Mouse (Mus musculus) midbrain, embryonic 13.5 days (tissue): ENCODE data around the gene Cog6. TPM values are rescaled to one million over a fixed set of nuclear protein-coding genes. Genes with fewer than 3 reads are reported as not detected.

ENCODE experiments used
- ATAC-seq: fragments of 200-750 bp; cut with Nextera tagmentation; 2 replicates; pipeline ENCODE4 v1.8.0; 2017; ENCODE audit warnings: mild to moderate bottlenecking, moderate TSS enrichment, moderate library complexity
- H3K27ac ChIP-seq: fragments of 300-500 bp; sonication (generic); 2 replicates; pipeline ENCODE4 v1.5.1; 2015; ENCODE audit warnings: inconsistent platforms, mild to moderate bottlenecking, moderate library complexity
- H3K27me3 ChIP-seq: fragments of 300-500 bp; sonication (generic); 2 replicates; pipeline ENCODE4 v1.6.1; 2015; ENCODE audit warnings: mild to moderate bottlenecking, inconsistent platforms
- H3K36me3 ChIP-seq: fragments of 300-500 bp; sonication (generic); 2 replicates; pipeline ENCODE4 v1.6.1; 2015; ENCODE audit warnings: mild to moderate bottlenecking, inconsistent platforms
- H3K4me1 ChIP-seq: fragments of 300-500 bp; sonication (generic); replicated peaks from 2 replicates; pipeline ENCODE4 v1.6.1; 2015; ENCODE audit warnings: inconsistent platforms
- H3K4me2 ChIP-seq: fragments of 300-500 bp; sonication (generic); replicated peaks from 2 replicates; pipeline ENCODE4 v1.6.1; 2015; ENCODE audit warnings: moderate library complexity, mild to moderate bottlenecking, inconsistent platforms
- H3K4me3 ChIP-seq: fragments of 300-500 bp; sonication (generic); replicated peaks from 2 replicates; pipeline ENCODE4 v1.5.1; 2015; ENCODE audit warnings: mild to moderate bottlenecking, inconsistent platforms
- H3K9ac ChIP-seq: fragments of 300-500 bp; sonication (generic); replicated peaks from 2 replicates; pipeline ENCODE4 v1.6.1; 2015; ENCODE audit warnings: mild to moderate bottlenecking, inconsistent platforms
- H3K9me3 ChIP-seq: fragments of 300-500 bp; sonication (generic); 2 replicates; pipeline ENCODE4 v1.6.1; 2016; ENCODE audit warnings: mild to moderate bottlenecking, inconsistent platforms
- WGBS: fragments of 180-500 bp; shearing (Covaris S2); methylation state at CpG from one replicate; pipeline ENCODE4 v1.1.7; 2015; 5-methylcytosine and 5-hydroxymethylcytosine counted together
- polyA plus RNA-seq: library from polyadenylated mRNA; unstranded; fragments of >200 nt; fragmentation: Nextera tagmentation; extraction: Ambion mirVana; gene quantifications from 2 replicates; pipeline ENCODE4 v1.2.1, GENCODE M21; 2015

The Cog6 gene
- polyA plus RNA-seq, 1 experiment from 2014 or later, result 59.9 TPM

- Histone ChIP-seq H3K9ac (no peak overlapping the region), H3K36me3 (no peaks in the 10 kb centered on the region), H3K4me1 (peaks cover 11% of the 10 kb centered on the region), H3K27ac (no peak overlapping the region), H3K27me3 (0 out of 2 replicates have a peak, but pooled peaks cover 3% of the 10 kb centered on the region), H3K4me2 (no peak overlapping the region), H3K4me3 (no peak overlapping the region), H3K9me3 (no peaks in the 10 kb centered on the region)
- 94% methylated on average over 7 of the region's 7 CpGs for WGBS
- no peak for ATAC-seq
These were observed 59.2 kb downstream of the Cog6 start for GRCm38 (mm10) chr3:52957861-52958260.

GRCm38 (mm10) chr3:52956236-52956635 lies 60.8 kb downstream of the Cog6 start:
- H3K36me3 ChIP-seq, result no peaks in the 10 kb centered on the region
- H3K9me3 ChIP-seq, result no peaks in the 10 kb centered on the region
- H3K4me2 ChIP-seq, result no peak overlapping the region
- peaks cover 11% of the 10 kb centered on the region for H3K4me1 ChIP-seq
- 0 out of 2 replicates have a peak, but pooled peaks cover 3% of the 10 kb centered on the region for H3K27me3 ChIP-seq
- 83% methylated on average over 11 of the region's 11 CpGs for WGBS
- H3K4me3 ChIP-seq, result no peak overlapping the region
- ATAC-seq, result no peak
- H3K9ac ChIP-seq, result no peak overlapping the region
- H3K27ac ChIP-seq, result no peak overlapping the region

GRCm38 (mm10) chr3:52955481-52956019 lies 61.5 kb downstream of the Cog6 start:
- Histone ChIP-seq H3K4me1 (peaks cover 11% of the 10 kb centered on the region), H3K36me3 (no peaks in the 10 kb centered on the region), H3K27me3 (0 out of 2 replicates have a peak, but pooled peaks cover 3% of the 10 kb centered on the region), H3K9me3 (no peaks in the 10 kb centered on the region), H3K4me2 (peak overlapping the region; percentile 15; the same call in 1 of the 2 replicates), H3K27ac (no peak overlapping the region; the same call in 1 of the 2 replicates), H3K4me3 (no peak overlapping the region), H3K9ac (no peak overlapping the region)
- 17% methylated on average over 10 of the region's 10 CpGs for WGBS
- ATAC-seq, result peak; percentile 70

- ATAC-seq, result no peak
- WGBS, result 56% methylated on average over 9 of the region's 9 CpGs
- no peaks in the 10 kb centered on the region for H3K9me3 ChIP-seq
- H3K4me2 ChIP-seq, result no peak overlapping the region
- peaks cover 11% of the 10 kb centered on the region for H3K4me1 ChIP-seq
- no peak overlapping the region for H3K27ac ChIP-seq
- H3K36me3 ChIP-seq, result no peaks in the 10 kb centered on the region
- no peak overlapping the region for H3K4me3 ChIP-seq
- no peak overlapping the region for H3K9ac ChIP-seq
- 0 out of 2 replicates have a peak, but pooled peaks cover 3% of the 10 kb centered on the region for H3K27me3 ChIP-seq
These were observed 62.4 kb downstream of the Cog6 start for GRCm38 (mm10) chr3:52954656-52955055.

- Histone ChIP-seq H3K27ac (no peak overlapping the region), H3K9ac (no peak overlapping the region), H3K4me3 (no peak overlapping the region), H3K36me3 (no peaks in the 10 kb centered on the region), H3K4me1 (peaks cover 11% of the 10 kb centered on the region), H3K9me3 (no peaks in the 10 kb centered on the region), H3K27me3 (0 out of 2 replicates have a peak, but pooled peaks cover 3% of the 10 kb centered on the region), H3K4me2 (no peak overlapping the region)
- ATAC-seq, result no peak
- 91% methylated on average over 1 of the region's 1 CpGs for WGBS
These were observed 63.2 kb downstream of the Cog6 start for GRCm38 (mm10) chr3:52953831-52954230.

GRCm38 (mm10) chr3:52948824-52949223 lies 68.2 kb downstream of the Cog6 start:
- 95% methylated on average over 5 of the region's 5 CpGs for WGBS
- Histone ChIP-seq H3K4me3 (no peak overlapping the region), H3K9me3 (no peaks in the 10 kb centered on the region), H3K4me2 (no peak overlapping the region), H3K27me3 (no peaks in the 10 kb centered on the region), H3K27ac (no peak overlapping the region), H3K4me1 (no peaks in the 10 kb centered on the region), H3K36me3 (no peaks in the 10 kb centered on the region), H3K9ac (no peak overlapping the region)
- ATAC-seq, result no peak

- H3K4me1 ChIP-seq, result no peaks in the 10 kb centered on the region
- no peak overlapping the region for H3K4me3 ChIP-seq
- peaks cover 7% of the 10 kb centered on the region for H3K27me3 ChIP-seq
- H3K27ac ChIP-seq, result no peak overlapping the region
- H3K4me2 ChIP-seq, result no peak overlapping the region
- H3K9ac ChIP-seq, result no peak overlapping the region
- no peaks in the 10 kb centered on the region for H3K9me3 ChIP-seq
- no peaks in the 10 kb centered on the region for H3K36me3 ChIP-seq
- WGBS, result 92% methylated on average over 5 of the region's 5 CpGs
- no peak for ATAC-seq
These were observed 69.6 kb downstream of the Cog6 start for GRCm38 (mm10) chr3:52947444-52947843.

- no peak overlapping the region for H3K4me3 ChIP-seq
- no peak overlapping the region for H3K27ac ChIP-seq
- 28% methylated on average over 10 of the region's 10 CpGs for WGBS
- H3K36me3 ChIP-seq, result no peaks in the 10 kb centered on the region
- no peak overlapping the region for H3K4me2 ChIP-seq
- no peak overlapping the region for H3K9ac ChIP-seq
- peaks cover 12% of the 10 kb centered on the region for H3K27me3 ChIP-seq
- ATAC-seq, result peak; percentile 72; the same call in 1 of the 2 replicates
- H3K9me3 ChIP-seq, result no peaks in the 10 kb centered on the region
- peaks cover 17% of the 10 kb centered on the region for H3K4me1 ChIP-seq
These were observed 76.1 kb downstream of the Cog6 start for GRCm38 (mm10) chr3:52940832-52941468.

- Histone ChIP-seq H3K4me2 (no peak overlapping the region), H3K4me3 (no peak overlapping the region), H3K27ac (no peak overlapping the region), H3K9ac (no peak overlapping the region), H3K36me3 (no peaks in the 10 kb centered on the region), H3K4me1 (peaks cover 17% of the 10 kb centered on the region), H3K27me3 (peaks cover 16% of the 10 kb centered on the region), H3K9me3 (no peaks in the 10 kb centered on the region)
- WGBS, result 86% methylated on average over 5 of the region's 5 CpGs
- no peak for ATAC-seq
These were observed 78.6 kb downstream of the Cog6 start for GRCm38 (mm10) chr3:52938398-52938797.

GRCm38 (mm10) chr3:52937739-52938306 lies 79.2 kb downstream of the Cog6 start:
- Histone ChIP-seq H3K27ac (no peak overlapping the region), H3K9me3 (no peaks in the 10 kb centered on the region), H3K4me1 (peaks cover 17% of the 10 kb centered on the region), H3K4me3 (no peak overlapping the region), H3K36me3 (no peaks in the 10 kb centered on the region), H3K27me3 (peaks cover 12% of the 10 kb centered on the region), H3K4me2 (no peak overlapping the region), H3K9ac (no peak overlapping the region)
- no peak for ATAC-seq
- 86% methylated on average over 6 of the region's 6 CpGs for WGBS

GRCm38 (mm10) chr3:52931956-52932355 lies 85.1 kb downstream of the Cog6 start:
- Histone ChIP-seq H3K27me3 (peaks cover 31% of the 10 kb centered on the region; the same call in 1 of the 2 replicates), H3K9me3 (no peaks in the 10 kb centered on the region), H3K4me3 (no peak overlapping the region), H3K36me3 (no peaks in the 10 kb centered on the region), H3K4me1 (no peaks in the 10 kb centered on the region), H3K4me2 (no peak overlapping the region), H3K27ac (no peak overlapping the region), H3K9ac (no peak overlapping the region)
- ATAC-seq, result no peak
- WGBS, result 91% methylated on average over 2 of the region's 2 CpGs
